Mouse (Mus musculus): ENCODE data around the gene Trim71.

Gene Trim71

DNA sequence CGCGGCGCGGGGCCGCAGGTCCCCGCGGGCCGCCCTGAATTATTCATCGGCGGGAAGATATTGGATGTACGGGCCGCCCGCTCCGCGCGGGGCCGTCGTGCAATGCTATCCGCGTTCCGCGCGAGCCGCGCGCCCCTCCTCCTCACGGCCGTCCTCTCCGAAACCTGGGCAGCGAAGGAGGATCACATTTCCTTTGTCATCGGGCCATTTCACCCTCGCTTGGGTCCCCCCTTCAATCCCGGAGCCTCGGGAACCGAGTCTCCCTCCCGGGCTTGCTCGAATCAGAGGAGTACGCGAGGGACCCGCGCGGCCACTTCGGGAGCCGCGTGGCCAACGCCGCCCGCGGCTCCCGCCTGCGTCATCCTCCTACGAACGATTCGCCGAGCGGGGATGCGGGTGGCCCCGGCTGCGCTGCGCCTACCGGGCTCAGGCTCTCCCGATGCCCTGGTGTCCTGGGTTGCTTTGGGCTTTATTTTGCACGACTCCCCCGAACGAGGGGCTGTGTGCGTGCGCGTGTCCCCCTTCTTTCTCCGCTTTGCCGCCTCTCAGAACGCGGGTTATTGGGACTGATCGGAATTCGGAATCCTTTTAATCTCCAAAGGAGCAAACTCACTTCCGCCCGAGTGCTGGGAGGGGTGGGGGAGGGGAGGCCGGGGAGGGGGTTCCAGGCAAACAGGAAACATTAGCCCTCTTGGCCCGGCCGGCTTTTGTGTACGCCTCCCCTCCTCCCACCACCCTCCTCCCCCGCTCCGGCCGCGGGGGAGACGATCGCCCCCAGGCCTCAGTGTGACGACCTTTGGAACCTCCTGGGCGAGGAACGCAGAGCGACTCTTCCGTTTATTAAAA, at the start of gene Trim71:
TSS of gene Trim71 (minus strand) at position 609 of the 846 bp plus-strand sequence.
- DNase-seq: no peak

DNA sequence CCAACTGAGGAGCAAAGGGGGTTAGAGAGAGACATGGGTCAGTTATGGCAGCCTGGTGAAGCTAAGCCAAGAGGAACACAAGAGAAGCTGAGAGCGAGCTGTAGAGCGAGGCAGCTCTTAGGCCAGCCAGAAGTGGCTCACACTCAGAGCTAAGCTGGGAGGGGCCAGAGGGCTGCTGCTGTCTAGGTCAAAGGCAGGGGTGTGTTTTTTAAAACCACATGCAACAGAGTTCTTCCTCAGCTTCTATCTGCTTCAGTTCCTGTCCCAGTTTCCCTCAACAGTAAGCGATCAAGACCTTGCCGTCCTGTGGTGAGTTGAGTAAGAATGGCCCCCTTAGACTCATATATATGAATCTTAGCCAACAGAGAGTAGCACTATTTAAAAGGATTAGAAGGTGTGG, 48.9 kb upstream of the Trim71 start:
- no peak for DNase-seq

DNA sequence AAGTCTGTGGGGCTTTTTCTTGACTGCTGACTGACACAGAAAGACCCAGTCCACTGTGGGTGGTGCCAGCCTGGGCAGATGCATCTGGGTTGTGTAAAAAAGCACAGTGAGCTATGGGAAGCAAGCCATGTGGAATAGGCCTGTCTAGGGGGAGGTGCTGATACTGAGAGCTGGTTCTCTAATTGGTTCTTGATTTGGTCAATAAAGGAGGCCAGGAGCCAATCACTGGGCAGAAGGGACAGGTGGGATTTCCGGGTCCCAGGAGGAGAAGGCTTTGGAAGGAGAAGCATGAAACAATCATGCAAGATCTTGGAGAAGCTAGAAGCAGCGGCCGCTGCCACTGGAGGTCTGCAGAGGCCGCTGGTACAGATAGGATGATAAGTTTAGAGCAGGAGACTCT, 48.4 kb upstream of the Trim71 start:
- DNase-seq: no peak

DNA sequence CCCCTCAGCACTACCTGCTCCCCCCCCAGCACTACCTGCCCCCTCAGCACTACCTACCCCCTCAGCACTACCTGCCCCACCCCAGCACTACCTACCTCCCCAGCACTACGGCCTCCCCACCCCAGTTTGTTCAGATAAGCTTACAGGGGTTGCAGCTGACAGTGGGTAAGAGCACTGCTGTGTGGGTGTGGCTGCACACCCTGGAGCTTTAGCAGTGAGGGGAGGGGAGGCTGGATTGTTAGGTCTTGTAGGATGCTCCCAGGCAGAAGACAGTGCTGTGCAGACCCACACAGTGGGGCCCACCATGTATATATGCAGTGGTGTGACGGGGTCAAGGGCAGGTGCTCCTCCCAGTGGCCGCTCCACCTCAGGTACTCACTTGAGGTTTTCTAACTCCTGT, 46.1 kb upstream of the Trim71 start:
- no peak for DNase-seq

DNA sequence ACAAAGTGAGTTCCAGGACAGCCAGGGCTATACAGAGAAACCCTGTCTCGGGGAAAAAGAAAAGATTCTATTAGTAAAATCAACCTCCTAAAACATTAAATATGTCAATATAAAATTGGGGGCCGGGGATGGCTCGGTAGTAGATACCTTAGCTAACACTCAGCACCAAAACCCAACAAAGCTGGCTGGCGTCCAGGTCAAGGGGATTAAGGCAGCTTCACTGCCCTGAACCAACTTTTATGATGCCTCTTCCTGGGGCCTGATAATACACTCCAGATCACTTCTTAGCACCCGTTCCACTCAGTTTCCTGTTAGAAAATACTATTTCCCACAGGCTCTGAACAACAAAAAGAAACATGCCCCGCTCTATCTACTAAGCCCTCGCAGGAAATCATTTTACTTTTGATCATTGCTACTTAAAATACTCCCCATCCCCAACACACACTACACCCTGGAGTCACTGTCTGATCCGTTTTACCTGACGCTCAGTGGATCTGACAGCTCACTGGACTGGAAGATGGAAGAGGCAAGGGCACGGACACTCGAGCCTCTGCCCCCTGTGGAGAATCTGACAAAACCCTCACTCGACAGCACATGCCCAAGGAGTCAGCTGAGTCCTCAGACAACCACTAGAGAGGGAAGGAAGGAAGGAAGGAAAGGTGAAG, 39.8 kb upstream of the Trim71 start:
- DNase-seq: no peak

DNA sequence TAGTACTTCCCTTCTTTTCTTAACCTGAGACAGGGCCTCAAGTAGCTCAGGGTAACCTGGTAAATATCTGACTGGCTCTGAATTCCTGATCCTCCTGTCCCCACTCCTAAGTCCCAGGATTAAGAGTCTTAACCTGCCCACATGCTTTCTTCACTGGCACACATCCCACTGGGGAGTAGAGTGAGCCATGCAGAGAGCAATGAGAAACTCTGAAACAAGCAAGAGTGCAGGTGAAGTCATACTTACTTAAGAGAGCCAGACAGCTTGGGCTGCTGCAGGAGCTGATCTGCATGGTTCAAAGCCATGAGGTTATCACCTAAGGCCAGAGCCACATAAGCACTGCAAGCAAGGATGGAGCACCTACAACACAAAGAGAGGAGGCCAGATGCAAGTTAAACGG, 36.9 kb upstream of the Trim71 start:
- no peak for DNase-seq

DNA sequence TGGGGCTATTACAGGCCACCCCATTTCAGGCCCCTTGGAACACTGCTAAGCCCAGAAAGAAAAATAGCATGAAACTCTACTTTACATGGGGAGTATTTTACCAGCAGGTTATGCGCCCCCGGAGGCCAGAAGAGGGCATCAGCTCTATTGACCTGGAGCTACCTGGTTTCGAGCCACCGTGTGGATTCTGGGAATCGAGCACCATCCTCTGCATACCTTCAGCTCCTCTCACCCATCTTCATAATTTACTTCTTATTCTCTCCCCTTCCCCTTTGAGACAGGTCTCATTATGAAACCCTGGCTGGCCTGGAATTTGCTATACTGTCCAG, 20.8 kb upstream of the Trim71 start:
- DNase-seq: no peak

DNA sequence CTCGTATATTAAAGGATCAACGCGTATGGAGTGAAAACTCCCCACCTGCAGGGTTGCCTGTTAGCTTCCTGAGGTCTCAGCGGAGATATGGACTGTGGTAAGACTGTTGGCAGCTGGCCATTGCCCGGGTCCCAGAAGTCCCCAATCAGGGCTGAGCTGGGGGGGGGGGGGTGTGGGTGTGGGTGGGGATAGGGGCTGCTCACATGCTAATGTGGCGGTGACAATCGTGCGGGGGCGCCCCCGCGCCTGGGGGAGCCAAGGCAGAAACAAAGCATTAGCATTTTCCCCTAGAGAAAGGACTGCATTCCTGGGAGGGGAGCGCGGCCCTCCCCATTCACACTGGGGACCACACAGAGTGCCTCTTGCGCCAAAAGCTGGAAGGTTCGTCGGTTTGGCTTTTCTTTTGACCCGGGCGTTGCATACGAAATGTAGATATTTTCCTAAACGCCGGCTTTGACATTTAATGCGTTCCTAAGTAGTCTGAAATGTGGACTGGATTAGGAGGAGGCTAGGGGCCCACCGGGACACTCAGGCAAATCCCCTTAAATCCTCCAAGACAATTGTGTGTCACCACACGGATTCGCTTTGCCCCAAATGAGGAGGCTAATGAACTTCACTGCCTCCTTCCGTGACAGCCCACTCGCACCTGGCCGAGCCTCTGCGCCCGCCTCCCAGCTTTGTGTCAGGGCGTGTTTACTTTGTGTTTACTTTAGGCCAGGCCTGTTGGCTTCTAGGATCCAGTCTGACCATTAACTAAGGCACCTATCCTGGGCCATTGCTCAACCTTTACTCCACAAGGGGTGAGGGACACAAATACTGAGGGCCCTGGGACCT, 20.2 kb upstream of the Trim71 start:
- no peak for DNase-seq

DNA sequence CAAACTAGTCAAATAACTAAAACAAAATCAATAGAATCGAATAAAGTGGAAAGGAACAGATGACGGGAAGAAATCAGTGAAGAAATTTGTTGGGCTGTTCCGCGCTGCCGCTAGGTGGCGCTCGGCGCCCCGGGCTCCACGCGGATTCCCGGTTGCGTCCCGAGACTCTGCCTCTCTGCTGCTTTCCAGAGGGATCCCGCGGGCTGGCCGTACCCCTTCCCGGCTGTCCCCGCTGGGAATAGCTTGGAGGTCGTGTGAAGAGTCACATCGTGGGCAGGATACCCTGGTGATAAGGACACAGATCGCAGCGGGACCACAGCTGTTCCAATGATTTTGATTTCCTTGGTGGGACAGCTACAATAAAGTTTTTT, 19.6 kb upstream of the Trim71 start:
- DNase-seq: peak in 1 of 2 experiments; percentile 42

DNA sequence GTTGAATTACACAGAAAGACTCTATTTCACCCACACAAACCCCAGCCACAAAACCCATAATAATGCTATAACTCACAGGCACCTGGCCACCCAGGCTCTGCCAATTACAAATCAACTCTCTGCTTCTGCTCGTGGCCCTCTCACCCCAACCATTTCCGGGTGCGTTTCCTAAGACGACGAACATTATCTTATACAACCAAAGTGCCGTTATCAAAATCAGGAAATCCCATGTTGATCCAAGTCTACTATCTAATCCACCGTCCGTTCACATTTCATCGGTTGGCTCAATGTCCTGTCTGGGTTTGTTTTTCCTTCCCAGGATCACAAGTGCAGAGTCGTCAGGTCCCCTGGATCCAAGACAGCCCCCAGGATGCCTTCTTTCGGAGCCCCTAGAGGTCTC, 14.5 kb upstream of the Trim71 start:
- no peak for DNase-seq

DNA sequence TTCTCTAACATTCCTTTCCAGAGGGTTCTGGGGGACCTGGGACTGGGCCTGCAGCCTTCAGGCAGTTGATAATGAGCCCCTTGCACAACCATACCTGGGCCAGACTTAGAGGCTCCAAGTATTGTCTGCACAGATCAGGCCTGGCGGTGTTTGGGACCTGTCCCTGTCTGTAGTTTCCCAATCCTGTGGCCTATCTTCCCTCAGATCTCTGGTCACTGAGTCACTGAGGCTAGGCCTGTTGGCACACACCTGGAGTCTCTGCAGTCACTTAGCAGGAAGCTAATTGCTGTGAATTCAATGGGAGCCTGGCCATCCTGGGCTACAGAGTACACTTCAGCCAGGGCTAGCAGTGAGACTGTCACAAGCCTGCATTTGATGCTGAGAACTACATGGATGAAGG, 11.8 kb upstream of the Trim71 start:
- no peak for DNase-seq

DNA sequence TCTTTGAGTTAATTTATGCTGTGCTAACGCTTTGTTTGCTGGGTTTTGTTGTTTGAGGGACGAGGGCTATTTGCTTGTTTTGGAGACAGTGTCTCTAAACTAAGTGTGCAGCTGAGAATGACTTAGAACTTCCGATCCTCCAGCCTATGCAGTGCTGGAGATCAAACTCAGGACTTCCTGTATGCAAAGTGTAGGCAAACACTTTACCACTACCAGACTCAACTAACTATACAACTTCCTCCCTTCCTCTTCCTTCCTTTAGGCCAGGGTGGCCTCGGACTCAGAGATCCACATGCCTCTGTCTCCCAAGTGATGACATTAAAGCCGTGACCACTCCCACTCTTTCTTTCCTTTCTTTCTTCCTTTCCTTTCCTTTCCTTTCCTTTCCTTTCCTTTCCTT, 9.4 kb upstream of the Trim71 start:
- no peak for DNase-seq

DNA sequence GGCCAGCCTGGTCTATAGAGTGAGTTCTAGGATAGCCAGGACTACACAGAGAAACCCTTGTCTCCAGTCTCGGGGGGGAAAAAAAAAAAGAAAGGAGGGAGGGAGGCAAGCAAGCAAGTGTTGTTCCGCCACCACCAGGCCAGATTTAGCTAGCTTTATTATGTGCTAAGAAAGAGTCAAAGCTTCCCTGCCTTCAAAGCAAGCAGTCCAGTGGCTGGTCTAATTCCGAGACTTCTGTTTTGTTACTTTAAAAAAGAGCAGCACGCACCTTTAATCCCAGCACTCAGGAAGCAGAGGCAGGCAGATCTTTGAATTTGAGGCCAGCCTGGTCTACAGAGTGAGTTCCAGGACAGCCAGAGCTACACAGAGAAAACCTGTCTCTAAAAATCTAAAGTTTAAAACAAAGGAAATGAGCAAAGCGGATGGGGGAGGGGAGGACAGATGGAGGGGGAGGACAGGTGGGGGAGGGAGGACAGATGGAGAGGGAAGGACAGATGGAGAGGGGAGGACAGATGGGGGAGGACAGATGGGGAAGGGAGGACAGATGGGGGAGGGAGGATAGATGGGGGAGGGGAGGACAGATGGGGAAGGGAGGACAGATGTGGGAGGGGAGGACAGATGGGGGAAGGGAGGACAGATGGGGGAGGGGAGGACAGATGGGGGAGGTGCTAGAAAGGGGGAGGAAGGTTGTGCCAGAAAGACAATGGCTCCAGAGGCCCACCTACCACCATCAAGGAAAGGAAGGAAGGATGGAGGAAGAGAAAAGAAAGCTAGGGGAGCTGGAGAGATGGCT, 4.7 kb upstream of the Trim71 start:
- no peak for DNase-seq

DNA sequence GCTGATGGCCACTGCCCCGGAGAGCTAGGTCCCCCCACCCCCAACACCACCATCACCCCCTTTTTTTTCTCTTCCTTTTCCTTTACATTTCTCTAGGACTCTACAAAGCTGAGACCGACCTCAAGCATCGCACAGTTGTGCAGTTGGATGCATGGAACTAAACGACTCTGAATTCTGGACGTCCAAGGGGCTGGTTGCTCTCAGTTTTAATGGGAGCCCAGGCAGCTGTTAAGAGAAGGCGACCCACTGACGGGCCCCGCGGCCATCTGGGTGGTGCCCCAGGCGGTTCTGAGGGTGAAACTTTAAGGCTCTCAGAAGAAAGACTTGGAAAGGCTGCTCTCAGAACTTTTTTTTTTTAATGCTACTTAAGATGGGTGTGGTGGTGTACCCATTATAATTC, 498 bp upstream of the Trim71 start:
- DNase-seq: no peak

DNA sequence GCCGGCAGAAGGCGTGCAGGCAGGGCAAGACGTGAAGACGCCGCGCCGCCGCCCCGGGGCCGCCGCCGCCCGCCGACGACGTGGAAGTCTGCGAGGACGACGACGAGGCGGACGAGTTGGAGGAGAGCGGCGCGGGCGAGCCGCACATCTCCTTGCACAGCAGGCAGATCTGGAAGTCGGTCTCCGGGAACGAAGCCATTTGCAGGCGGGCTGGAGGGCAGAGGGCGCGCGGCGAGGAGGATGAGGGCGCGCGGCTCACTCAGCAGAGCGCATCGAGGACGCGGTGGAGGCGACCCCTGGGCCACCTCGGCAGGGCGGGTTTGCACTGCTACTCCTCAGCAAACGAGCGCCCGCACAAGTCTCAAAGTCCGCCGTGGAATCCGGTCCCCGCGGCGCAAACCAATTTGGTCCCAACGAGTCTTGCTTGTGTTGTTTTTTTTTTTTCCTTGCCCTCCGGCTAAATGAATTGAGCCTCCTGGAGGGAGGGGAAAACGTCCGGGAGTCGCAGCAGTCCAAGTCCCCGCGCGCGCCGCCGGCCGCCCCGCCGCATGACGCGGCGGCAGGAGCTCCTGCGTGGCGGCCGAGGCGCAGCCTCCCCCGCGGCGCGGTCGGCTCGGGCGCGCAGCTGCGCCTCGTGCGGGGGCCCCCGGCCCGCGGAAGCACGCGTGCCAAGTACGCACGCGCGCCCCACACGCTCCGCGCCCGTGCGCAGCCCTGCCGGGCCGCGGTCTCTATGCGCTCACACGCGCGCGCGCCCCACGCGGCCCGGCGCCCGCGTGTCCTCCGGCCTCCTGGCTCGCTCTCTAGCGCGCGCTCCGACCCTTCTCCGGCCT, 1.0 kb downstream of the Trim71 start:
- DNase-seq: no peak

DNA sequence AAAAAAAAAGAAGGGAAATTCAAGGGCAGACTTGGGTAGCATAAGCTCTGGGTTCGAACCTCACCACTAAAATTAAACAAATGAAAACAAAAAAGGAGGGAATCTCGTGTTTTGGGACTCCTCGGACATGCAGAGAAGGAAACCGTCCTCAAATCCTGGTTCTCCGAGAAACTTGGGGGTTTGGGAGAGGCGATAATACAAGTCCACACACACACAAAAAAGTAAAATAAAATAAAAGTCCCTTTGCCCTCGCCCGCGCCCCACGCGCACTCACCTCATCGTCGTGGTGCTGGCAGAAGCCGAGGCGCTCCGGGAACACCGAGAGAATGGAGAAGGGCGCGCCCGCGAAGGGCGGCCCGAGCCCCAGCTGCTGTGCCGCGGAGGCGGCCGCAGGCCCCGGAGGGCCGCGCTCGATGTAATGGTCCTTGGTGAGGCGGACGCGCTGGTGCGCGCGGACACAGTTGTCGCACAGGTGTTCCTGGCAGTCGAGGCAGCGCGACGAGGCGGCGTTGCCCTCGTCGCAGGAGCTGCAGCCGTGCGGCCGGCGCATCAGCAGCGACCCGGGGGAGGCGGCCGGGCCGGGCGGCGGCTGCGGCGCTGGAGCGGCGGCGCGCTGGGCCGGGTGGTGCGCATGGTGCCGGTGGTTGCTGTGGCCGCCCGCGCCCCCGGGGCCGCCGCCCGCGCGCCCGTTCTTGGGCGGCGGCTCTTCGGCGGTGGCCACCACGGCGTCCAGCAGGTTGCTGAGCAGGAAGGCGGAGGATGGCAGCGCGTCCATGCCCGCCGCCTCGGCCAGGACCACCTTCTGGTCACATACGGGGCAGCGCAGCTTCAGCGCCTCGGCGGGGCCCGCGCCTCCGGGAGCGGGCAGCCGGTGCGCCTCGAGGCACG, 1.9 kb downstream of the Trim71 start:
- DNase-seq: no peak

DNA sequence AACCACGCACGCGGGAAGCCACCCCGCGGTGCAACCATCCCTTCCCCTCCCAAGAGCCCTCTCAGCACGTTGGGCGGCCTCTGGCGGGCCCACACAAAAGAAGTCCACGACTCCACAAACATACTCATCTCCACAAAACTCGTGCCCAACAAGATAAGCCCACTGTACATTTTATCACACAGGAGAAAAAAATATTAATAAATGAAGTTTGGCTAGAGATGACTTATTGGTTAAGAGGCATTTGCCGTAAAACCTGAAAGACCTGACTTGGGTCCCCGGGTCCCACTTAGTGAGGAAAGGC, 2.5 kb downstream of the Trim71 start:
- DNase-seq: no peak

DNA sequence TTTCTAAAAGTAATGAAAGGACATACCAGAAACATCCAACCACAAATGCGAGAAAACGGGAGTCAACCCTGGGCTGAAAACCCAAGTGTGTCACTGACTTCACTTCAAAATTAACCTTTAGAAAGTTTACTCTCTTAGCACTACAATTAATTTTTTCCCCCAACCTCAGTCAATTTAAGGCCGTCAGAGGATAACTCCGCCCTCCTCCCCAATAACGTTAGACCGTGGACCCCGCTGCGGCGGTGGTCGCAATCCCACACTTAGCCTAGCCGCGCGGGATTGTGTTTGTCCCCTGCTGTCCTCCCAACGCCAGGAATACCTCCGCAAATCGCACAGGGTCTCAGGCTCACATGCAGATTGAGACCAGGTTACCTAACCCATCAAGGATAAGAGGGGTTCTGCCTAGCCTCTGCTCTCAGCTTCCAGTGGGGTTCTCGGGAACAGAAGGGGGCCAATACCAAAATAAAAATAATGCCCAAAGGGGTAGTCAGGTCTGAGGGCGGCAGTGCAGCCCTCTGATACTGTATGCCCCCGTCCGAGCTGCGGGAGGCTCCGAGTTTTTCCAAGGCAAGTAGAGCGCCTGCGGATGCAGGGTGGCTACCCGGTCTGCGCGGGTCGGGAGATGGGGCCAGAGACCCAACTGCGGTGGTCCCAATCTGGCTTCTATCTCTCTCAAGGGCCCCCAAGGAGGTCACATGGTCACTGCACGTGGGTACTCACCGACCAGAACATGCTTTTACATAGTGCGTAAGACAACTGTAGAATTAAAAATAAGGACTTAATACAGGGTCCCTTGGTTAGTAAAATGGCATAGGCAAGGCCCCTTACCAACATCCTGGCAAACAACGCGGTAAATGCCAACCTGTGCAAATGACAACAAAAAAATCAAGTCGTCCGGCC, 3.1 kb downstream of the Trim71 start:
- no peak for DNase-seq

DNA sequence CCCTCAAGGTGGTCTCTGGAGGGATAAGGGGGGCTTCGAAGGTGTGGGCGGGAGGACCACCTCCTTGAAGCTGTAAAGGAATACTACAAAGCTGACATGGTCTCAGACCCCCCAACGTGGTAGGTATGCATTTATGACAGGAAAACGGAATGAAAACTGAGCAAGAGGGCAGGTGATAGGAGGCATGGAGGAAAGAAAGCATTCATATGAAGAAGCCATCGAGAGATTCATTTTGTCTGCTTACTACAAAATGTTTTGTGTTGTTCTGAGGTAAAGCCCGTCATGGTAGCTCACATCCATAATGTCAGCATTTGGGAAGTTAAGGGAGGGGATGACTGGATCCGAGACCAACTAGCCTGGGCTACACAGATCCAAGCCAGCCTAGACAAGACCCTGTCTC, 4.0 kb downstream of the Trim71 start:
- no peak for DNase-seq

DNA sequence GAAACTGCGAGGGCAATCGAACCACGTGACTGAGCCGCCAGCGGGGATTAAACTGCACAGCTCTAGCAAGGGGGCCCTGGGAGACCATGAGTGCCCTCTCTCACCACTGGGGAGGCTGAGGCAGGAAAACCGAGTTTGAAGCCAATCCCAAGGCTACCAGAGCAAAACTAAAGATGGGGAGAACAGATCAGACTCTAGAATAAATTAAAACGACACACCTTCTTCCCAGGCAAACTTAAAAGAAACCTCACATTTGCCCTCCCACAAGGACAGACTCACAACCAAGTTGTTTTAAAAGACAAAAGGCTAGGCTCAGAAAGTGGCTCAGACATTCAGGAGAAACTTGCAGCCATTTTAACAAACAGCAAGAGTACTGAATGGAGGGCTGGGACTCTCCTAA, 7.1 kb downstream of the Trim71 start:
- no peak for DNase-seq

All from spleen, adult 18-20 months (tissue).